Mouse (Mus musculus) adrenal gland, adult (tissue): ENCODE data around the gene 1110008L16Rik.
"Not testable (repeated sequence)": the region's sequence is repeated elsewhere in the genome, so short reads cannot be mapped to it uniquely, and the experiment has no call there.

Source experiments
- DNase-seq, 2 experiments: peaks; one replicate each; pipeline ENCODE4 v3.0.0; 2022 to 2023; ENCODE audit warnings: low spot score in 1 of 2; ENCODE audit not compliant: inconsistent age in 2 of 2

Gene 1110008L16Rik

GRCm38 (mm10) chr12:55299336-55299735 lies at the start of gene 1110008L16Rik:
TSS of gene 1110008L16Rik (plus strand) at chr12:55299577.
- no peak for DNase-seq

GRCm38 (mm10) chr12:55261950-55262349 lies 37.4 kb upstream of the 1110008L16Rik start:
- DNase-seq, result not testable (repeated sequence)

DNA sequence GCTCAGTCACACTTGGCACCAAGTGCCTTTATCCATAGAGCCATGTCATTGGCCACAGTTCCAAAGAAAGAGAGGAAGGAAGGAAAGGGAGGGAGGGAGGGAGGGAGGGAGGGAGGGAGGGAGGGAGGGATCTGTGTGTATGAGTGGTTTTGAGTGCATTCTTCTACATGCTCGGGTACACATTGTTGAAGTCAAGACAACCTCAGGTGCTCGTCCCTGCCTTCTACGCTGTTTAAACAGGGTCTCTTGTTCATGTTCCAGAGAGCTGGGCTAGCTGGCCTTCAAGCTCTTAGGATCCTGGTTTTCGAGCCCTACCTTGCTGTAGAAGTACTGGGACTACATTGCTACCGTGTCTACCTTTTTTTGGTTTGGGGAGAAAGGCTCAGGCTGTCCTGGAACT lies 36.0 kb upstream of the 1110008L16Rik start:
- DNase-seq, result not testable (repeated sequence)

DNA sequence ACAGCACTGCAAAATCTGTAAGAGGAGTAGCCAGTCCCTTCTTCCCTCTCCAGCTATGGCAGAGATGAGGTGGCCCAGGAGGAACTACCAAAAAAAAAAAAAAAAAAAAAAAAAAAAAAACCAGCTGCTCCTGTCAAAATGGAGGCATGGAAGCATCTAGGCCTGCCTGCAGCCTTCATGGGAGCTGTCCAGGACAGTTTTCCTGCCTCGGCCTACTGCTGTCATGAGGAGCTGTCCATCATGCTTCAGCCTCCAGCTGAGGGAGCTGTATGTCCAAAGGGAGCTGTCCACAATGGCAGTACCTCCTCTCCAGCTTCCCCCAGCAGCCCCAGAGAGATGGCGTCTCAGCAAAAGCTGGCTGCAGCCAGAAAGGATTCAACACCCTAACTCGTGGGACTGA lies 27.1 kb upstream of the 1110008L16Rik start:
- no peak for DNase-seq

DNA sequence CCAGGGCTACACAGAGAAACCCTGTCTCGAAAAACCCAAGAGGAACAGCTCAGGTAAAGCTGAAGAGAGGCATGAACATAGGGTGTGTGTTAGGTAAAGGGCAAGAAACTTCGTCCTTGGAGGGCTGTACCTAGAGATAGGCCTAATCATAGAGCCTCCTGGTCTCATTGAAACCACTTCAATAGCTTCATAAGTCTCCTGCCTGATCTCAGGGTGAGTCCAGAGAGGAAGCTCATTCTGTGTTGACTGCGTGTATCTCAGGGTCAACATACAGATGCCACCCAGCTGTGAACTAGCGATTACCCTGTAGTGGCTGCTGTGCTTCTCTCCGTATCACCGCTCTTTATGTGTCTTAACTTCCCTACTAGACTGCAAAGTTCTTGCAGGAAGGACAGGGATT lies 21.8 kb upstream of the 1110008L16Rik start:
- not testable (repeated sequence) for DNase-seq

DNA sequence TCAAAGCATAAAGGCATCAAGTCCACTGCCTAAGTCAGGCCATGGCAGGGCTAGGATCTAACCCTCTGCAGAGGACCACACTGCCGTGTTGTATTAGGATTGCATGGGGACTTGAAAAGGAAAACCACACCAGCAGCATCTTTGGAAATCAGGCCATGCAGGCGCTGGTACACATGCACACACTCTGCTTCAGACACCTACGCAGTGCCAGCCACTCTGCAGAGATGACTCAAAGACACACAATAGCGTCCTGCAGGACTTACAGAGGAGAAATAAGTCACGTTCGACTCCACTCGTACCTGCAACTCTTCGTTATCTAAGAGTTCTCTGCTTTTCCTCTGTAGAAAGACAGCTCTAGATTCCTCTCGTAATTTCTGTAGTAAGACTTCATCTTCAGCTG lies 1.3 kb upstream of the 1110008L16Rik start:
- no peak for DNase-seq

- no peak for DNase-seq
These were observed 1.5 kb downstream of the 1110008L16Rik start for GRCm38 (mm10) chr12:55300820-55301351.

GRCm38 (mm10) chr12:55301472-55302300 lies 2.3 kb downstream of the 1110008L16Rik start:
- peak in 1 of 2 experiments; percentile 69 for DNase-seq

DNA sequence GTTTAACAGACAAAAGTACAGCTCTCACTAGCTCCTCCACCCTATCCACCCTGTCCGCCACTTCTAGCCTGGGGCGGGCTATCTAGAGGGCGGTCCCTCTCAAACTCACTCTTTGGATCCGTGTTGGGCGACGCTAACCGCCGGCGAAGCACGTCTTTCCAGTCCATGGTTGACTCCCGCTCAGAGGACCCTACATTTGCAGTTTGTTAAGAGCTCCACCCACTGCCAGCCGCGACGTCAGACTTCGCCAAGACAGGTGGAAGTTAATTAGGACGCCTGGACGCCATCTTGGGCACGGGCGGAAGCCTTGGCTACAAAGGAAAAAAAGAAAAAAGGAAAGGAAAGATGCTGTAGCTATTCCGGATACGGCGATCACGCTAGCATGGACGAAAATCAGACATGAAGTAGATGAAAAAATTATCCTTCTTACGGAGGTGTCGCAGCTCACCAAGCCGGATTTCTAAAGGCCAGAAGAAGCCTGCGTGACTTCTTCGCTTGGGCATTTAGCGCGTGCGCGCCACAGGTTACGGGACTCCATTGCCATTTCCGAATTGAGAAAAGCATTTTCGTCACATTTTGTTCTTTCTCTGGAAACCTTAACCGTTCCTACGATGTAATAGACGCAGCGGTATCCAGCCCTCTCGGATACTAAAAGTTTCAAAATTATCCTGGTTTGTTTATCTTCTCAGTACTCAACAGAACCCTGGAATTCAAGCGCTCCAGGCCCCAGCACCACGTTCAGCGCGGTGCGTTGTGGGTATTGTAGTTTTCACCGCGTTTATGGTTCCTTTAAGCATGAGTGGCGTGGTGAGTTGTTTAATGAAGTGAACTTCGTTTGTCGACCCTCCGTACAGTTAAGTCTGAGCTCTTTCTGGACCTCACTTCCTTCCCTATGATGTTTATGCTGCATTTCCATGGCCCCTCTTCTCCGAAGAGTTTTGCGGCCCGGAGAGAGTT lies 3.4 kb downstream of the 1110008L16Rik start, which contains the start of gene Ppp2r3c:
Gene Ppp2r3c (minus strand): TSS at position 514 of the 957 bp plus-strand sequence.
- peak; percentile 93 to 98 for DNase-seq

DNA sequence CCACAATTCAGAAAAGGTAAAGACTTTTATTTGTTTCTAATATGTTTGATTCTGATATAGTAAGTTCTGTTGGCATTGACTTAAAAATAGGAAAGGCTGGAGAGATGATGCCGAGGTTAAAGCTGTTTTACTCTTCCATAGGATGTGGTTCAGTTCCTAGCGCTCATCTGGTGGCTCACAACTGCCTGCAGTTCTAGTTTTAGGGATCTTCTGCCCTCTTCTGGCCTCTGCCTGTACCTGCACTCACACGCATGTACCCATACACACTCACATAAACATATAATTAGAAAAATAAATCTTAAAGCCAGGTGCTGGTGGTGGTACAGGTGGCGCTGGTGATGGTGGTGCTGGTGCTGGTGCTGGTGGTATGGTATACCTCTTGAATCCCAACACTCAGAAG lies 7.0 kb downstream of the 1110008L16Rik start:
- no peak for DNase-seq

- DNase-seq, result no peak
These were observed 8.2 kb downstream of the 1110008L16Rik start for GRCm38 (mm10) chr12:55307566-55307965.

GRCm38 (mm10) chr12:55308731-55309130 lies 9.4 kb downstream of the 1110008L16Rik start:
- no peak for DNase-seq

GRCm38 (mm10) chr12:55309501-55309900 lies 10.1 kb downstream of the 1110008L16Rik start:
- no peak for DNase-seq

GRCm38 (mm10) chr12:55311841-55312240 lies 12.5 kb downstream of the 1110008L16Rik start:
- no peak for DNase-seq

GRCm38 (mm10) chr12:55313901-55314300 lies 14.5 kb downstream of the 1110008L16Rik start:
- DNase-seq, result no peak

GRCm38 (mm10) chr12:55315192-55315591 lies 15.8 kb downstream of the 1110008L16Rik start:
- peak; percentile 53 to 93 for DNase-seq

- no peak for DNase-seq
These were observed 22.4 kb downstream of the 1110008L16Rik start for GRCm38 (mm10) chr12:55321642-55322291.

DNA sequence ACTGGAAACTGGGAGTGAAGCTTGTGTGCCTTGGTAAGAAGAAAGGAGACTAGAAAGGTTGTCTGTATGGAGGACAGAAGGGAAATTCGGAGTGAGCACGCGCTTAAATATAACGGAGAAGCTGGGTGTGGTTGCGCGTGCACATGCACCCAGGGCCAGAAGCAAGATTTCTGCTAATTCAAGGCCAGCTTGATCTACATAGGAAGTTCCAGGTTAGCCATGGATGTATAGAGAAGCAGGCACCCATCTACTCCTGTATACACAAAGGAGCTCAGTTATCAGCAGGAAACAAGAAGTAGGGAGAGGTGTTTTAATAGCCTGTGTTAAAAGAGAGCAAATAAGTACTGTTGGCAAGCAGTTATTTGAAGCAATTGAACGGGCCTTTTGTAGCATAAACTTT lies 26.3 kb downstream of the 1110008L16Rik start:
- DNase-seq, result no peak

- DNase-seq, result no peak
These were observed 29.4 kb downstream of the 1110008L16Rik start for GRCm38 (mm10) chr12:55328784-55329183.

DNA sequence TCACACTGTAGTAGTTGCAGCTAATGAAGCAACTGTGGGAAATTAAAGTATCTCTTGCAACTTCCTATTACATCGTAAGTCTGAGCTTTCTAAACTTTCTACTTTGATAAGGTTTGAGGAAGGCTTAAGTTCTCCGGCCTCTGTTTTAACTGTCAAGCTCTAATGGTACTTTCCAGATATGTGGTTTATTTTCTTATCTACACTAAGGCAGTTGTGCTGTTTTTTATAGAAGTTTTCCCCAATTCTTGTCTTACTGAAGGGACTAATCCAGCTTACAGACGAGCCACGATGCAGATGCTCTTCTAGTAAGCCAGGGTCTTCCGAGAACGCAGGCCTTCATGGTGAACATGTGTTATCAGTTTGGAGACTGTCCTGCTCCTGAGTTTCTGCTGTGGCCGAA lies 30.0 kb downstream of the 1110008L16Rik start:
- DNase-seq, result no peak

GRCm38 (mm10) chr12:55333662-55334061 lies 34.3 kb downstream of the 1110008L16Rik start:
- no peak for DNase-seq
